Mouse (Mus musculus): ENCODE data around the gene Srrm3. TPM values are rescaled to one million over a fixed set of nuclear protein-coding genes. Genes with fewer than 3 reads are reported as not detected.
A peak's percentile ranks its signal among the peaks of the same experiment; 100 is the strongest.

Srrm3 gene
- polyA plus RNA-seq, 1 experiment from 2014 or later, result 0.16 TPM

- Histone ChIP-seq H3K36me3 (ENCODE audit: insufficient read depth, low read length) (no peaks in the 10 kb centered on the region), H3K4me1 (replicated peaks; ENCODE audit: insufficient read depth, low read length) (no peaks in the 10 kb centered on the region), H3K27me3 (ENCODE audit: insufficient read depth, low read length) (peaks cover 41% of the 10 kb centered on the region), H3K9me3 (replicated peaks; ENCODE audit: low read length) (no peaks in the 10 kb centered on the region), H3K9ac (ENCODE audit: low read depth, low read length) (no peak overlapping the region), H3K27ac (no peak overlapping the region), H3K4me2 (ENCODE audit: low read length) (no peak overlapping the region), H3K4me3 (replicated peaks; ENCODE audit: low read depth, low read length) (no peak overlapping the region)
- WGBS, result 53% methylated on average over 7 of the region's 7 CpGs
- DNase-seq (ENCODE audit: low spot score), result no peak
- no peak for TF ChIP-seq CTCF (IDR thresholded peaks at IDR 0.05; ENCODE audit: low read depth)
- no peak for ATAC-seq (replicated peaks; ENCODE audit: low FRiP score, low read depth)
These were observed 47.0 kb downstream of the Srrm3 start for GRCm38 (mm10) chr5:135853731-135854130.

- peak; percentile 79 for DNase-seq (ENCODE audit: low spot score)
- Histone ChIP-seq H3K4me3 (replicated peaks; ENCODE audit: low read depth, low read length) (no peak overlapping the region), H3K4me1 (replicated peaks; ENCODE audit: insufficient read depth, low read length) (no peaks in the 10 kb centered on the region), H3K9me3 (replicated peaks; ENCODE audit: low read length) (no peaks in the 10 kb centered on the region), H3K36me3 (ENCODE audit: insufficient read depth, low read length) (no peaks in the 10 kb centered on the region), H3K4me2 (ENCODE audit: low read length) (no peak overlapping the region), H3K27me3 (ENCODE audit: insufficient read depth, low read length) (peaks cover 41% of the 10 kb centered on the region), H3K27ac (no peak overlapping the region), H3K9ac (ENCODE audit: low read depth, low read length) (no peak overlapping the region)
- 0% methylated on average over 4 of the region's 4 CpGs for WGBS
- peak; percentile 88 for TF ChIP-seq CTCF (IDR thresholded peaks at IDR 0.05; ENCODE audit: low read depth)
- no peak for ATAC-seq (replicated peaks; ENCODE audit: low FRiP score, low read depth)
These were observed 48.5 kb downstream of the Srrm3 start for GRCm38 (mm10) chr5:135855156-135855555.

- Histone ChIP-seq H3K4me1 (replicated peaks; ENCODE audit: insufficient read depth, low read length) (peaks cover 6% of the 10 kb centered on the region; the same call in 1 of the 2 replicates), H3K4me2 (ENCODE audit: low read length) (no peak overlapping the region), H3K9me3 (replicated peaks; ENCODE audit: low read length) (no peaks in the 10 kb centered on the region), H3K27ac (no peak overlapping the region), H3K4me3 (replicated peaks; ENCODE audit: low read depth, low read length) (no peak overlapping the region), H3K9ac (ENCODE audit: low read depth, low read length) (no peak overlapping the region), H3K36me3 (ENCODE audit: insufficient read depth, low read length) (no peaks in the 10 kb centered on the region), H3K27me3 (ENCODE audit: insufficient read depth, low read length) (peaks cover 20% of the 10 kb centered on the region)
- ATAC-seq (replicated peaks; ENCODE audit: low FRiP score, low read depth) (no peak), DNase-seq (ENCODE audit: low spot score) (peak; percentile 34)
- 36% methylated on average over 8 of the region's 8 CpGs for WGBS
- no peak for TF ChIP-seq CTCF (IDR thresholded peaks at IDR 0.05; ENCODE audit: low read depth)
These were observed 60.0 kb downstream of the Srrm3 start for GRCm38 (mm10) chr5:135866662-135867061.

- ATAC-seq (replicated peaks; ENCODE audit: low FRiP score, low read depth) (peak; percentile 27; the same call in 1 of the 2 replicates), DNase-seq (ENCODE audit: low spot score) (peak; percentile 55)
- Histone ChIP-seq H3K36me3 (ENCODE audit: insufficient read depth, low read length) (no peaks in the 10 kb centered on the region), H3K27ac (no peak overlapping the region), H3K4me2 (ENCODE audit: low read length) (peak overlapping the region; percentile 86), H3K9me3 (replicated peaks; ENCODE audit: low read length) (no peaks in the 10 kb centered on the region), H3K4me3 (replicated peaks; ENCODE audit: low read depth, low read length) (peak overlapping the region; percentile 49), H3K9ac (ENCODE audit: low read depth, low read length) (peak overlapping the region; percentile 58), H3K27me3 (ENCODE audit: insufficient read depth, low read length) (peaks cover 20% of the 10 kb centered on the region), H3K4me1 (replicated peaks; ENCODE audit: insufficient read depth, low read length) (peaks cover 6% of the 10 kb centered on the region; the same call in 1 of the 2 replicates)
- WGBS, result under 1% methylated on average over 85 of the region's 89 CpGs
- no peak for TF ChIP-seq CTCF (IDR thresholded peaks at IDR 0.05; ENCODE audit: low read depth)
These were observed 61.2 kb downstream of the Srrm3 start for GRCm38 (mm10) chr5:135867637-135868593.

GRCm38 (mm10) chr5:135868653-135869052 lies 62.0 kb downstream of the Srrm3 start:
- 0 out of 2 replicates have a peak overlapping the region, but pooled peaks have one; percentile 24 for H3K9ac ChIP-seq (ENCODE audit: low read depth, low read length)
- no peaks in the 10 kb centered on the region for H3K9me3 ChIP-seq (replicated peaks; ENCODE audit: low read length)
- H3K36me3 ChIP-seq (ENCODE audit: insufficient read depth, low read length), result no peaks in the 10 kb centered on the region
- peak overlapping the region; percentile 49 for H3K4me3 ChIP-seq (replicated peaks; ENCODE audit: low read depth, low read length)
- ATAC-seq (replicated peaks; ENCODE audit: low FRiP score, low read depth) (no peak), DNase-seq (ENCODE audit: low spot score) (no peak)
- peaks cover 6% of the 10 kb centered on the region; the same call in 1 of the 2 replicates for H3K4me1 ChIP-seq (replicated peaks; ENCODE audit: insufficient read depth, low read length)
- TF ChIP-seq CTCF (IDR thresholded peaks at IDR 0.05; ENCODE audit: low read depth), result no peak
- peak overlapping the region; percentile 86 for H3K4me2 ChIP-seq (ENCODE audit: low read length)
- 3% methylated on average over 27 of the region's 27 CpGs for WGBS
- peaks cover 20% of the 10 kb centered on the region for H3K27me3 ChIP-seq (ENCODE audit: insufficient read depth, low read length)
- no peak overlapping the region for H3K27ac ChIP-seq

- Histone ChIP-seq H3K4me2 (ENCODE audit: low read length) (no peak overlapping the region), H3K4me1 (replicated peaks; ENCODE audit: insufficient read depth, low read length) (peaks cover 6% of the 10 kb centered on the region; the same call in 1 of the 2 replicates), H3K27me3 (ENCODE audit: insufficient read depth, low read length) (peaks cover 20% of the 10 kb centered on the region), H3K9ac (ENCODE audit: low read depth, low read length) (no peak overlapping the region), H3K36me3 (ENCODE audit: insufficient read depth, low read length) (no peaks in the 10 kb centered on the region), H3K9me3 (replicated peaks; ENCODE audit: low read length) (no peaks in the 10 kb centered on the region), H3K27ac (no peak overlapping the region), H3K4me3 (replicated peaks; ENCODE audit: low read depth, low read length) (no peak overlapping the region)
- ATAC-seq (replicated peaks; ENCODE audit: low FRiP score, low read depth) (no peak), DNase-seq (ENCODE audit: low spot score) (no peak)
- no peak for TF ChIP-seq CTCF (IDR thresholded peaks at IDR 0.05; ENCODE audit: low read depth)
- 73% methylated on average over 14 of the region's 14 CpGs for WGBS
These were observed 63.2 kb downstream of the Srrm3 start for GRCm38 (mm10) chr5:135869661-135870423.

Data from kidney, postnatal 0 days (tissue).